Mouse (Mus musculus): Measurements from ENCODE around the gene Tnfrsf14.

The Tnfrsf14 gene

DNA sequence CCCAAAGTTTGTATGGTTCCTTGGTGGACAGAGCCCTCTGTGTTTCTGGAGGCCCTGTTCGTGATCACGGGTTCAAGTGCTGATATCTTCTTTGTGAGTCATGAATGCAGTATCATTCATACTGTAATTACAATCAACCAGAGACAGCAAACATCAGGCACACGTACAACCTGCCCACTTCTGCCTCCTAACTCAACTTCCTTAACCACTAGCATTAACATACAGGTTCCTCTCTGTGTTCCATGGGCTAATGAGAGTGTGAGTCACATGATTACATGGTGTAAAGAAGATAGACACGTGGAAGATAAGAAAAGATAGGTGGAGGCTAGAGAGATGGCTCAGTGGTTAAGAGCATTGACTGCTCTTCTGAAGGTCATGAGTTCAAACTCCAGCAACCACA is 11.7 kb downstream of the Tnfrsf14 start:
- DNase-seq (ENCODE audit: low read depth, low spot score), result no peak

DNA sequence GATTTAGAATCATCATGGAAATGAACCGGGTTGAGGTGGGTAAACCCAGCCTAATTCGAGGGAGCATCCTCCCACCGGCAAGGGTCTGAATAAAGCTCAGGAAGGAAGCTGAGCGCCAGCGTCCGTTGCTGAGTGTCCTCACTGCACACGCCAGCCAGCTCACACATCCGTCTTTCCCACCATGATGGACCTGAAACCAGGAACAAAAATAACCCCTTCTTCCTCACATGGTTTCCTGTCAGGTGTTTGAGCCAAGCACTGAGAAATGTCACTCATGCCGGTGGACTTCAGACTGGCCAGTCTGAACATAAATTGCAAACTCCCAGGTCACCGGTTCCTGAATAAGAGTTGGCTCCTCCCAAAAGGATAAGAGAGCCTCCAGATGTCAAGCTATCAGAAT is 13.1 kb downstream of the Tnfrsf14 start:
- no peak for DNase-seq (ENCODE audit: low read depth, low spot score)

DNA sequence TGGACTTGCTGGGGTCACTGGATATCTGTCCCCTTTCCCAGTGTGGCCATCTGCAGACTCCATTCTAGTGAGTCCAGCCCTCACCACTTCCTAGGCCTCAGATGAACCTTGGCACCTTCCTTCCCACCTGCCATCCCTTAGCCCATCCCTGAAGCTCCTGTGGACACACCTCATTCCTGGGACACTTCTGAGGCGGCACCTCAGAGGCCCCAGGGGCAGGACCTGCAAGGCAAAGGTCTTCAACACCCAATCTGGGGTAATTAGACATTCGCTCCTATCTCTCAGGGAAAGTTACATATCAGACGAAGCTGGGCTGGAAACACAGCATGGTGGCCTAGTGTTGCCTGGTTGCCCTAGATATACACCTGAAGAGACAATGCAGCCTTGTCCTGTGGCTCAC is 13.7 kb downstream of the Tnfrsf14 start:
- no peak for DNase-seq (ENCODE audit: low read depth, low spot score)

DNA sequence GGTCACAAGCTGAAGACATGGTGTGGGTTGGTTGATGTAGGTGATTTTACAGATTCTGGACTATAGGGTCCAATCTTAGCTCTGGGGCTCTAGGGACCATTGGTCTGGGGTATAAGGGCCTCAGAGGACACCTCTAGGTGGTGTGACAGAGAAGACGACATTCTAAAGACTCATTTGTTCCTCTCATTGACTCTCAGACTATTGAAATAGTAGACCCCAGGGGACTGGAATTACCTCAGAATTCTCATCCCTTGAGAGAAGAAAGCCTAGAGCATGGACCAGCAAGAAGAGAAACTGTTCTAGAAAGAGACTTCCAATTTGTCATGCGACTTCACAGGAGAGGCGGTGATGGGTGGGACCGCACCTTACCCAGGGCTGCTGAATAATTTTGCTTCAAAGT is 14.1 kb downstream of the Tnfrsf14 start:
- DNase-seq (ENCODE audit: low read depth, low spot score), result no peak

DNA sequence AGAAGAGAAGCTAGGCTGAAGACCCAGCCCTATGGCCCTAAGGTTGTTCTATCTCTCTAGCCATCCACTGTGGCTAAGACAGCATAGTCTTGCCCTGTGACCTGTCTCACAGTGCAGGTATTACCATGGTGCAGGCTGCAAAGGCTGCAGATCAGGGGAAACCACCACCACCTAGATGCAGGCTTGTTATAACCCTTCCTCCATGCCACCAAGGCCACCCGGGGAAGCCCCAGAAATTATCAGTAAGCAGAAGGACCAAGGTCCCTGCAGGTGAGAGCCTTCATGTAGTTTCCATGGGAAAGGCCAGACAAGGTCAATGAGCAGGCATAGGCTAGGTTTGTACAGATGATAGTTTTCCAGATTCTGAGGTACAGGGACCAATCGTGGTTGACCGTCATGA is 14.5 kb downstream of the Tnfrsf14 start:
- no peak for DNase-seq (ENCODE audit: low read depth, low spot score)

DNA sequence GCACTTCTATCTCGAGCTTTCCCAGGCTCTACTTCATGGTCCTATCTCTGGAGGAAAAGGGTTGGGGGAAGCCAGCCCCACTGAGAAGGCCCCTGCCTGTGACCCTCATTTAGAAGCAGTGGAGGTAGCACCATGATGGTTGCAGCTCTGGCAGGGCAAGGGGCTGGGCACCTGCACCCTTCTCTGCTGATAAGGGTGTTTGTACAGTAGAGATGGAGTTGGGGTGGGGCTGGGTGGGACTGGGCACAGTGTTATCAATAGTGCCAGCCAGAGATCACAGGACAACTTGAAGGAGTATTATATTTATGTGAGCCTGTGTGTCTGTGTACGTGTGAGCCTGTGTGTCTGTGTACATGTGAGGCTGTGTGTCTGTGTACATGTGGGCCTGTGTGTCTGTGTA is 16.7 kb downstream of the Tnfrsf14 start:
- no peak for DNase-seq (ENCODE audit: low read depth, low spot score)

DNA sequence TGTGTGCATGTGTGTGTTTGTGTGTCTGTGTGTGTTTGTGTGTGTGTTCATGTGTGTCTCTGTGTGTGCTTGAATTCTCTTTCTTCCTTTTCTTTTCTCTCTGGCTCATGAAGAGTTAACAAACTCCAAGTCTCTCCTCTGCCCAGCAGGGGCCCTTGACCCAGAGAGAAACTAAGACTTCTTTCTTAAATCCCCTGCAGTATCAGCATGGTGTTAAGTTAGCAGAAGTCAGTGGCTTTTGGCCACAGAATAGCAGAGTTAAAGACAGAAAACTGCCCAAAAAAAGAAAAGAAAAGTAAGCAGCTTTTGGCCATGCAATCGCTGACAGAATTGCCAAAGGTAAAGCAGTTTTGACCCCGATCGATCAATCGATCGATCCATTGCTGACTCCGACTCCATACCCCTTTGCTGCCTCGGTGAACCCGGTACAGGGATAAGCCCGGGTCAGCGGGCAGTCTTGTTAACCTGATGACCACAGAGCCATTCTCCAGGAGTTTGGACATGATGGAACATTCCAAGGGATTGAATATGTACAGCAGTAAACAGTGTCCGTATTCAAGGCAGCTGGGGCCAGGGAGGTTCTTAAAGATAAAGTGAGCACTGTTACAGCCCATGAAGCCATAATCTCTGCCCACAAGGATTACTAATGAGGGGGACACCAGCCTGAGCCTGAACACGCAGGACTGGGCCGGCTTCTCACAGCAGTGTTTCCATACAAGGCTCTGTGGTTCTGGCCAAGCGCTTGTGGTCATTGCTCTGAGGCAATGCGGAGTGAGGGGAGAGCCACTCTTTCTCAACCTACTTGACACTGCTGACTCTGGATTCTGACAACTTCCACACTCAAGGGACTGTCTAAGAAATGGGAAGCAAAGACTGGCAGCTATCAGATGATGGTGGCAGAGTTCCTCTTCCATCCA is 17.5 kb downstream of the Tnfrsf14 start:
- no peak for DNase-seq (ENCODE audit: low read depth, low spot score)

DNA sequence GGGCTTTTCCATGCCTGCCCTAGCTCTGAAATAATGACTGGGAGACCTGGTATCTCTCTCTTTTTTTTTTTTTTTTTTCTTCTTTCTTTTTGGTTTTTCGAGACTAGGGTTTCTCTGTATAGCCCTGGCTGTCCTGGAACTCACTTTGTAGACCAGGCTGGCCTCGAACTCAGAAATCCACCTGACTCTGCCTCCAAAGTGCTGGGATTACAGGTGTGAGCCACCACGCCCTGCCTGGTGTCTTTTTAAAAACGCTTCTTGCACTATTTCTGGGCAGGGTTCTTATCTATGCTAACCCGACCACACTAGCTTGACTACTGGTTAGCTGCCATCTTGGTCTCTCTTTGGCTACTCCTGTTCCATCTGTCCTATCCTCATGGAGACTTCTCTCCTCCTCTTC is 19.9 kb downstream of the Tnfrsf14 start:
- no peak for DNase-seq (ENCODE audit: low read depth, low spot score)

DNA sequence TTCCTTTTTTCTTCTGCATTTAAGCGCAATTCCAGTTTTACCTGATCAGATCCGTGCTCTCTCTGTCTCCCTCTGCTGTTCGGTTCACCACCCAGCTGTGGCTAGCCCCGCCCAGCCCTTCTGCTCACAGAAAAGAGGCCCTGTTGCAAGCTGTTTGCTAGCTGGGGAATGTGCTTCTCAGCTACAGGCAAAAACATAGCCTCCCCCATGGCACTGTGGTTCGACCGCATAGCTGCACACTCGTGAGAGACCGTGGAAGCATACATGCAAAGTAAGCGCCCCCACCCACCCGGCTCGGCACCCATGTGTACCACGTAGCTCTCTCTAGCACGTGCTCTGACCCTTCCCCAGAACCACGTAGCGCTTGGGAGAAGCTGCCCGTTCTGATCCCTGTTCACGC is 20.5 kb downstream of the Tnfrsf14 start:
- peak; percentile 90 for DNase-seq (ENCODE audit: low read depth, low spot score)

DNA sequence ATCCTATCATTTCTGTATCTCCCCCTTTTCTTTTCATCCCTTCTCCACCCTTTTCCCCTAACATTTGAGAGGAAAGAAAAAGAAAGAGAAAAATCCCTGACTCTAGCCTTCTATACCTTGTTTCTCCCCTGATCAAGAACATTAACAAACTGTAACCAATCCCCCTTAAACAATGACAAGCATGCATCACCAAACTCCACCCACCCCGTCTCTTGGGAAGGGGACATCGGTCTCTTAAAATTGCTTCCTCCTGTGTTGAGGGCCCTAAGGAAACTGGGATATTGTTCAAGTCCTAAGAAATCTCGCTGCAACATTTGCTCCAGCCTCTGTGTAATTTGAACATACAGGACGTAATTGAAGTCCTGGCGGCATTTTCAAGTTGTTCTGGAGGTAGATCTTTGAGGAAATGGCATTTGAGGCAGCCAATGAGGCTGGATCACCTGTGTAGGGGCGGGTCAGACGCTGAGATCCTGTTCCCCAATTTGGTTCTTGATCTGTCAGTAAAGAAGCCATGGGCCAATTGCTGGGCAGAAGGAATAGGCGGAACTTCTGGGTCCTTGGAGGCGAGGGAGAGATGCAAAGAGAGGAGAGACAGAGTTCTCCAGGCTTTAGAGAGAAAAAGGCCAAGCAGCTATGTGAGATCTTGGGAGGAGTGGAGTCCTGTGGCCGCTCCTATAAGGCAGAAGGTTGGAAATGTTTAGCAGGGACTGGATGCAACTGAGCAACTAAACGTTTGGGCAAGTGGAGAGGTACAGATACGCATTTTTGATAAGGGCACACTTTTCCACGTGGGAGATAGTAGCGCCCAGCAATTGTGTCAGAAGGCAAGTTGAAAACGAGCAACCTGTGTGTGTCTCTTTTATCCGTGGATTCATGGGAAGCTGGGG is 23.9 kb downstream of the Tnfrsf14 start:
- peak; percentile 93 for DNase-seq (ENCODE audit: low read depth, low spot score)

DNA sequence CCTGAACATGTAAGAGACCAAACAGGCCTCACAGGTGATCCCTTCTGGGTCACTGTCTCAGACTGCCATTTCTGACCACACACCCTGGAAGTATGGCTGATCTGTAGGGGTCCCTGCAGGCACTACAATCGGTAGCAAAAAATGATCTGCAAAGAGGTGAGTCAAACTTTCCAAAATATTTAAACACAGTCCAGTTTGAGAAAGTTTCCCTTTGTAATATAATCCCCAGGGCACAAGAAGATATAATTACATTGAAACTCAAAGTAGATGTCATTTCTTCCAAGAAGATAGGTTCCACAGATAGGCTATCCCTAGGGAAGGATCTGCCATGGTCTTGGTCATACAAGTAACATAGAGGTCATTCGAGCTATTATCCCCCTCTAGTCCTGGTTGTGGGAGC is 26.0 kb downstream of the Tnfrsf14 start:
- no peak for DNase-seq (ENCODE audit: low read depth, low spot score)

DNA sequence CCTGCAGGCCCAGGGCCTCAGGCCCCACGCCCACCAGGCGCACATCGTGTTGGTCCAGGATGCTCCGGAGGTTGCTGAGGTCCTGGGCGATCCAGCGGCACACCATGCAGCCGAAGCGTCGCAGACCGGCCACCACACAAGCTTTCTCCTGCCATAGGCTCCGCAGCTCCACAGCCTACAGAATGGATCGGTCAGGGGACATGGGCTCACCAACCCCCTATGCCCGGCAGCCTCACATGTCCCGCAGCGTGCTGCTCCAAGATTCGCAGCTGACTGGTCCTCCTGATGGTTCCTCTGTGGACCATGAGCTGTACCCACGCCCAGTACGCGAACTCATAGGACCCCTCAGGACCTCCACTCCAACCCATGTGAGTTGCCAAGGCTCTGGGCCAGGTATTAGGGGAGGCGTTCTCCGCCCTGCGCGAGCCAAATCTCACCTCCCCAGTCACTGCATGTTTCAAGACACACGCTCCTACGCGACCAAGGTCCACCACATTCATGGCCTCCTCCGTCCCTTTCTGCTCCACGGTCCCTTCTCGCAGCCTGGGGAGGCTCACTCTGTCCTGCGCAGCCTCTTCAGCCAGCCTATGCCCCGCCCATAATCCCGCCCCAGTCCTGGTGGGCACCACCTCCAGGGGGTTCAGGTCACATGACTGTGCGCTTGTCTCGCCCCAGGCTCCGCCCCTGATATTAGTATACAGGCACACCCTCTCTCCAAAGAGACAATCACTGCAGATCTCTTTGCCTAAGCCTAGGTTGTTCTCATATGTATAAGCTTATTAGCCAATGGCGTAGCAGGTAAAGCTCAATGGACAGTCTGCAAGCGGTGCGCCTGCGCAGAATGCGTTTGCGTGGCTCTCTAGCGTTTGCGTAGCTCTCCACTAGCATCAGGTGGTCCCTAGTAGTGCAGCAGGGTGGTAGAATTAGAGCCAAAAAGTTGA is 29.6 kb downstream of the Tnfrsf14 start, which contains the start of gene Fam213b:
Gene Fam213b (minus strand): TSS at position 630 of the 941 bp plus-strand sequence.
- DNase-seq (ENCODE audit: low read depth, low spot score), result peak; percentile 88

DNA sequence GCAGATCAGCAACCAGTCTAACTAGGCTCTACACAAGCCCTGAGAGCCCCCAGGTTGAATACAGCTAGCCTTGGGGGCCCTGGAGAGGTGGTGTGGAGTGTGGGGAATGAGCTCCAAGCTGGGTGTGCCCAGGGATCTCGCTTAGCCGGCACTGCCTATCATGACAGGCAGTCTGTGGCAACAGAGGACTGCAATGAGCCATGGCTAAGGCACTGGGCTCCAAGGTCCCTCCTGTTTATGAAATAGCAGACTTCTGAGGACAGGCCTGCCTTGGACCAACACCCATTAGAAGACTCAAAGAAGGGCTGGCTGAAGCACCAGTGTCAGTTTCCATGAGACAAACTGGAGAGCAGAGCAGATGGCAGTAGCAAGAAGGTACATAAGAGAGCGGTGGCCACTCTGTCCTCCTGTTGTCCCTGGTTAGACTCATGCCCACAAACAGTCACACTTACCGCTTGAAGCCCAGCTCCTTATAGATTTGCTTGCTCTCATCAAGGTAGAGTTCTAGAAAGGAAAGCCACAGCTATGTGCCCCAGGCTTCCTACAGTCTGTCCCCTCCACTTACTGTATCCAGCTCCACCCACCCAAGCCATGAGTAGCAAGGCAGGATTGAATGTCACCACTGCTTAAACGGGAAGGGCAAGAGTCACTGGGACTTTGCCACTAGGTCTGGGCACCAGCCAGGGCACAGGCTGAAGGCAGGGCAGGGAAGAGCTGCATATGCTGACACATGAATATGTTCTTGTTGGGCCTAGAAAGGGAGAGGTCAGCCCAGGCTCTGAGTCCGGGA is 30.5 kb downstream of the Tnfrsf14 start:
- DNase-seq (ENCODE audit: low read depth, low spot score), result no peak

DNA sequence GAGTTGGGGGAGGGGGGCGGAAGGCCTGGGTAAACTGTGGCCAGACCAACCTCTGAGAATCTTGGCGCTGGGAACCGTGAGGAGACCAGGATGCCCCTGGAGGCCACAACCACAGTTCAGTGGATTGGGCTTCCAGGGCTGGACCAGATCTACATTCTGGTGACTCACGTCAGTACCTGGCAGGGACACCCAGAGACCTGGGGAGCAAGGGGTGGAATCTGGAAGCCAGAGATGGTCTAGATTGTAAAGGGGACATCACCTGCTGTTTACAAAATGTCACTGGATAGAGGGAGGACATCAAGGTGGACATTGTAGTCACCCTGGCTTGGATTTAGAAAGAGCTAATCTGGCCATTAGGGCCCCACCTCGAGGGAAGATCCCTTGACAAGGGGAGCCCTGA is 32.8 kb downstream of the Tnfrsf14 start:
- DNase-seq (ENCODE audit: low read depth, low spot score), result no peak

DNA sequence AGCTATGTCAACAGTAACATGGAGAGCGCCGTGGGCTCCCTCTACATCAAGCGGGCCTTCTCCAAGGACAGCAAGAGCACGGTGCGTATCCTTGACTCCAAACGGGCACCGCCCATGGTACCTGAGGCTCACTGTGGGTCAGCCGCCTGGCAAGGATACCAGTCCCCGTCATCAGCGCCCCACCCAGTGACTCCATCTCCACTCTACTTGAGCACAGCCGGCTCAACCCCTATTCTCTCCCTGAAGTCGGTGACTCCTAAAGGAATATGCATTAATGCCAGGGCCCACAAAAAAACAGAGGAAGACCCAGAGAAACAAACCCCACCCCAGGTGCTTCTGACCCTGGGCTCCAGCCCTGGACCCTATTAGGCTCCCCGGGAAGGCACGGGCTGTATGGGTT is 37.5 kb downstream of the Tnfrsf14 start:
- DNase-seq (ENCODE audit: low read depth, low spot score), result no peak

DNA sequence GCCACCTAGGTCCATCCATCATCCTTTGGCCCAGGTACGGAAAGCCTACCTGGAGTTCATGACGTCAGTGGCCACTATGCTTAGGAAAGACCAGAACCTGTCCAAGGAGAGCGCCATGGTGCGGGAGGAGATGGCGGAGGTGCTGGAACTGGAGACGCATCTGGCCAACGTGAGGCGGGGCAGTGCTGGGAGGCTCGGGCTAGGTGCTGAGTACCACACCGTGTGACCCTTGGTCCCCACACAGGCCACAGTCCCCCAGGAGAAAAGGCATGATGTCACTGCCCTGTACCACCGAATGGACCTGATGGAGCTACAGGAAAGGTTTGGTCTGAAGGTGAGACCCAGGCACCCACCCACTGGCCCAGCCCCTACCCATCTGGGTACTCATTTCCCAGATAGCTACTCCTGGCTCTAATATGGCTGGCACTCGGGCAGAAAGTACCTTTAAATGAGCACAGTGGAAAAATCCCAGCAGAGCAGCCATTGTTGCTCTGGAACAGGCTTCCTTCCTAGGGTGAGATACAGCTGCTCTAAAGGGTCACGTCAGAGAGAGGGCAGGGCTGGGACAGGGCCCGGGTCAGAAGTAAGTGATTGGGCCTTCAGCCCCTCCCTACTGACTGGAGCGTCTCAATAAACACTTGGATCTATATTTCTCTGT is 40.6 kb downstream of the Tnfrsf14 start:
- no peak for DNase-seq (ENCODE audit: low read depth, low spot score)

DNA sequence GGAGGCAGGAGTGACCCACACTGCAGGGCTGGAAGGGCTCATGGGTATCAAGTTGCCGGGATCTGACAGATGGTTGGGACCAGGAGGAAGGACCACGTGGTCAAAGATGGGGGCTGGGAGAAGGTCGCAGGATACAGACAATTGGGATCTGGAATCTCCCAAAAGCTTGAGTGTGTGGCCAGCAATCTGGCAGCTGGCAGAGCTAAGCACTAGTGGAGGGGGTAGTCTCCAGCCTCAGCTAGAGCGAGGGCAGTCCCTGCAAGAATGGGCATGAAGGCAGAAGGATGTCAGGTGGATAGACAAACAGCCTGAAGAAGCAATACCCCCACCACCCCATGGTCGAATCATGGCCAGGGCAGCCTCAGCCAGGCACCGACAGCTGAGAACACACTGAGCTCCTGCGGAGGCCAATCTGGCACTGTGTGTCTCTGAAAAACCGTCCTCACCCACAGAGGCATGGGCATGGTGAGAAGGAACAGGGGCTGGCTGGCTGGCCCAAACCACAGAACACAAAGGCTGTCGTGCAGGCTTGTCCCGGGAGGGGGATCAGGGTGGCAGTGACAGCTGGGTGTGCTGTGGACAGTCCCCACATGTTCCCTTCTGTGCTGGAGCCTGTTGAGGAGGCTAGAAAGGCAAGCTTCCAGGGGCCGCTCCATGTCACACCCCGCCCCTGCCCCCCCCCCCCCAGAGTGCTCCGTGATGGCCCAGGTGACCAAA is 41.3 kb downstream of the Tnfrsf14 start:
- DNase-seq (ENCODE audit: low read depth, low spot score), result no peak

DNA sequence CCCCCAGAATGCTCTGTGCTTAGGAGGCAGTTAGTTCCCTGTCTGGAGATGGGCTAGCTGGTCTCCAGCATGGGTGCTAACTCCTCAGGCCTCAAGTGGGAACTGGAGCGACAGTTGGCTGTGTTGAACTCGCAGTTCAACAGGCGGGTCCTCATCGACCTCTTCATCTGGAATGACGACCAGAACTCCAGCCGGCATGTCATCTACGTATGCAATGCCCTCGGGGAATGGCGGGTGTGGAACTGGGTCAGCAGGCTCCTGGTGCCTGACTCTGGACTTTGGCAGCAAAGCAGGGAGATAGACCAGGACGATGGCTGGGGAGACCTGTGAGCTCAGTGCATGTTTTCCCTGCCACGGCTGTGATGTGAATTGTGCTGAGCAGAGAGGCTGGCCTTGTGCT is 42.9 kb downstream of the Tnfrsf14 start:
- DNase-seq (ENCODE audit: low read depth, low spot score), result no peak

DNA sequence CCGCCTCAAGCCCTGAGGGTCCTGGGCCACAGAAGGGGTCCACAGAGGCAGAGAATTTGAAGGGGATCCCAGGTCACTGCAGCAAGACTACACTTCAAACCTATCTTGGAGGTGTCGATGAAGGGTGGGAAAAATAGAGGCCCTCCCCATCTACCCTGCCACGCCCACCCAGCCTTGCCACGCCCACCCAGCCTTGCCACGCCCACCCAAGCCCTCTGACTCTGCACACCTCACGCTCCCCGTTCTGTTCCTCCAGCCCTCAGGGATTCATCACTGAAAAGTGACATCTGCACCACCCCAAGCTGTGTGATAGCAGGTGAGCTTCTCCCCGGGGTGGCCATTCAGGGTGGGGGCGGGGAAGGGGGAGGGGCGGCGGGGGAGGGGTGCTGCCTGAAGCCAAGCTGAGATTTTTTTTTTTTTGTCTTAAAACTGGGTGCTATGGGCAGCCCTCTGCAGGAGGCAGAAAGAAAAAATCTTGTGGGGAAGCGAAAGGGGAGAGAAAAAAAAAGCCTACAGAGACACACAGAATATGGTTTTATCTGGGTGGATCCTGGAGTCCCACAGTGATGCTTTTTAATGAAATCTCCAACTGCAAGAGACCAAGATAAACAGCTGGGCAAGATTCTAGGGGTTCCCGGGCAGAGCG is 46.2 kb downstream of the Tnfrsf14 start:
- peak; percentile 40 for DNase-seq (ENCODE audit: low read depth, low spot score)

Measured in CD4-positive, CD25-positive, alpha-beta regulatory T cell, adult 2 months (primary cell).